Mouse (Mus musculus): ENCODE results near the gene Spata5.

DNA sequence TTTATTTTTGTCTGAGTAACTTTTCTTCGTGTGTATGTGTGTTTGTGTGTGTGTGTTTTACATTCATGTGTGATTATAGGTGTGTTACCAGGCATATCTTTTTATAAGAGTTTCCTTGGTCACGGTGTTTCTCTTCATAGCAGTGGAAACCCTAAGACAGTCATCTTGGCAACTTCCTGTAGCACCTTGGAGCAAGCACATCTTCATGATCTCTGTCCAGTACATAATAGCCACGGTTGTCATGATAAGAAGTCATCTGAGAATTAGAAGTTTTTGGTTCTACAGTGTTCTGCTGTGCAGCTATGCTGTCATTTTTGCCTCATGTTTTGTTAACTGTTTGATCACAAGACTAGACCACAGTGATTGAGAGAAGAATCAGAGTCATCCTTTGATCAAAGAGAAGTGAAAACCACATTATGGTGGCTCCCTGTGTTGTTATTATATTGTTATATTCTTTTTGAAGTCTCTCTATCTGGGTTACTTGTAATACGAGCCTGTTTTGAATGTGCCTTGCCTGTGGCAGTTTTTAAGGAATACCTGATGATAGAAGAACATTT lies 64.1 kb downstream of the Spata5 start:
- TF ChIP-seq POLR2A (IDR thresholded peaks at IDR 0.05; ENCODE audit: borderline replicate concordance, low read depth, low read length) (no peak), CTCF (IDR thresholded peaks at IDR 0.05; ENCODE audit: low read depth, low read length) (no peak)

Data from bone marrow macrophage, adult 2 months (primary cell).